Mouse (Mus musculus) heart, postnatal 10 days (tissue): ENCODE results near the gene Podnl1. TPM values are rescaled to one million over a fixed set of nuclear protein-coding genes. Genes with fewer than 3 reads are reported as not detected.

Source experiments
- DNase-seq, 2 experiments: peaks; one replicate each; pipeline ENCODE4 v3.0.0; 2021
- intact Hi-C: fragments of 180-260 bp; cut with DNase I; formaldehyde crosslinking; loops from one replicate; pipeline ENCODE4 v1.15.1; 2025
- total RNA-seq, 2 experiments: library from RNA; stranded (reverse); gene quantifications; 2 replicates each; pipeline ENCODE4 v1.2.3; 2021

Gene Podnl1
- total RNA-seq, result under 1 TPM in 1 of 2 experiments, not detected in 1; 0.12 TPM

GRCm38 (mm10) chr8:84125656-84126055 is at the start of gene Podnl1:
Gene Podnl1, plus strand, starts transcription at chr8:84125989.
- peak in 1 of 2 experiments; percentile 45 for DNase-seq
- intact Hi-C loops, result no loop called here

GRCm38 (mm10) chr8:84076412-84076811 is 49.4 kb upstream of the Podnl1 start:
- DNase-seq, result peak in 1 of 2 experiments; percentile 38
- intact Hi-C loops, result no loop called here

- intact Hi-C loops, result no loop called here
Measured at GRCm38 (mm10) chr8:84076849-84077248, 48.9 kb upstream of the Podnl1 start.

GRCm38 (mm10) chr8:84079206-84079605 is 46.6 kb upstream of the Podnl1 start:
- DNase-seq, result no peak
- intact Hi-C loops, result no loop called here

More at GRCm38 (mm10) chr8:84076849-84077248, 48.9 kb upstream of the Podnl1 start:
- no peak for DNase-seq

- intact Hi-C loops, result no loop called here
- peak in 1 of 2 experiments; percentile 54 for DNase-seq
Measured at GRCm38 (mm10) chr8:84083829-84084241, 42.0 kb upstream of the Podnl1 start.

- intact Hi-C loops, result no loop called here
- no peak for DNase-seq
Measured at GRCm38 (mm10) chr8:84084341-84085115, 41.3 kb upstream of the Podnl1 start.

- intact Hi-C loops, result no loop called here
Measured at GRCm38 (mm10) chr8:84087156-84087555, 38.6 kb upstream of the Podnl1 start.

GRCm38 (mm10) chr8:84087821-84088220 is 38.0 kb upstream of the Podnl1 start:
- DNase-seq, result no peak
- intact Hi-C loops, result no loop called here

More at GRCm38 (mm10) chr8:84087156-84087555, 38.6 kb upstream of the Podnl1 start:
- DNase-seq, result no peak

GRCm38 (mm10) chr8:84089277-84089676 is 36.5 kb upstream of the Podnl1 start:
- DNase-seq, result no peak
- intact Hi-C loops, result no loop called here

GRCm38 (mm10) chr8:84090585-84090984 is 35.2 kb upstream of the Podnl1 start:
- DNase-seq, result peak; percentile 56 to 68
- intact Hi-C loops, result loop anchor here (5.0 kb wide), 1 partner anchor 53 kb away; no protein-coding TSS in a partner anchor

- DNase-seq, result no peak
- intact Hi-C loops, result no loop called here
Measured at GRCm38 (mm10) chr8:84096061-84096460, 29.7 kb upstream of the Podnl1 start.

- intact Hi-C loops, result no loop called here
Measured at GRCm38 (mm10) chr8:84098376-84098775, 27.4 kb upstream of the Podnl1 start.

GRCm38 (mm10) chr8:84101476-84102270 is 24.1 kb upstream of the Podnl1 start:
- no peak for DNase-seq
- intact Hi-C loops, result no loop called here

More at GRCm38 (mm10) chr8:84098376-84098775, 27.4 kb upstream of the Podnl1 start:
- no peak for DNase-seq

GRCm38 (mm10) chr8:84103601-84104000 is 22.2 kb upstream of the Podnl1 start:
- DNase-seq, result no peak
- intact Hi-C loops, result no loop called here

GRCm38 (mm10) chr8:84104221-84104620 is 21.6 kb upstream of the Podnl1 start:
- no peak for DNase-seq
- intact Hi-C loops, result loop anchor here (2.0 kb wide), 1 partner anchor 79 kb away; no protein-coding TSS in a partner anchor

- peak; percentile 99 for DNase-seq
- intact Hi-C loops, result loop anchor here (2.0 kb wide), 1 partner anchor 78 kb away; no protein-coding TSS in a partner anchor
Measured at GRCm38 (mm10) chr8:84104697-84105609, 20.8 kb upstream of the Podnl1 start, which contains the start of gene Dcaf15. Gene Dcaf15, minus strand, starts transcription at chr8:84104768.

GRCm38 (mm10) chr8:84105676-84106075 is 20.1 kb upstream of the Podnl1 start:
- intact Hi-C loops, result loop anchor here (2.0 kb wide), 1 partner anchor 77 kb away; no protein-coding TSS in a partner anchor
- no peak for DNase-seq

- intact Hi-C loops, result no loop called here
- DNase-seq, result no peak
Measured at GRCm38 (mm10) chr8:84106216-84107040, 19.4 kb upstream of the Podnl1 start.

- intact Hi-C loops, result no loop called here
- no peak for DNase-seq
Measured at GRCm38 (mm10) chr8:84115646-84116045, 10.1 kb upstream of the Podnl1 start.
